In genomic region chr19:6267306-6268169, GRCm38 (mm10) we compare ENCODE assay signal across 8 mouse cellular contexts. TPM values are rescaled to one million over a fixed set of nuclear protein-coding genes. Genes with fewer than 3 reads are reported as not detected.
DNase-seq lines count a peak whose midpoint lies in the region; ATAC-seq and TF ChIP-seq lines count a peak whose summit lies in the region.
"Had no signal": no experiment of that assay in that cellular context is flagged by ENCODE, and none has a peak within 500 bp of the region (broad histone marks: within the 10 kb centered on the region; RNA-seq: fewer than 3 reads in every experiment).

No protein-coding gene starts in this region.

- 51% methylated on average over 11 of the region's 11 CpGs for WGBS in intestine, embryonic 15.5 days

- 0 out of 2 replicates have a peak overlapping the region, but pooled peaks have one; percentile 11 for H3K4me2 ChIP-seq in intestine, embryonic 15.5 days (replicated peaks)
- H3K4me2 ChIP-seq in myocyte (ENCODE audit: low read depth) = peak overlapping the region; percentile 58

- no peaks in the 10 kb centered on the region for H3K79me2 ChIP-seq in myocyte (ENCODE audit: control insufficient read depth, insufficient read depth)

- H3K36me3 ChIP-seq in intestine, embryonic 15.5 days = no peaks in the 10 kb centered on the region
- no peaks in the 10 kb centered on the region for H3K36me3 ChIP-seq in myocyte (ENCODE audit: control insufficient read depth, insufficient read depth)

- intact Hi-C loops in left cerebral cortex, postnatal 4 days (cut with DNase I) = loop anchor here (5.0 kb wide), 1 partner anchor 65 kb away; the partner anchor contains the start of gene Men1
- intact Hi-C loops in left cerebral cortex, postnatal 36 days (cut with DNase I) = loop anchor here (1.0 kb wide), 1 partner anchor 38 kb away; no protein-coding TSS in a partner anchor

- H3K4me1 ChIP-seq in intestine, embryonic 15.5 days (replicated peaks) = peaks cover 19% of the 10 kb centered on the region

- H3K4me3 ChIP-seq in intestine, embryonic 15.5 days (replicated peaks) = no peak overlapping the region
- no peak overlapping the region for H3K4me3 ChIP-seq in myocyte

- H3ac ChIP-seq in myocyte (ENCODE audit: control insufficient read depth, insufficient read length) = no peak overlapping the region

- no peak overlapping the region for H3K9ac ChIP-seq in intestine, embryonic 15.5 days

- no peak for ATAC-seq in intestine, embryonic 15.5 days

- no peaks in the 10 kb centered on the region for H3K9me3 ChIP-seq in intestine, embryonic 15.5 days

- peak; percentile 83 for DNase-seq in left cerebral cortex, postnatal 4 days
- no peak for DNase-seq in left cerebral cortex, adult 11 months (ENCODE audit: low spot score)
- DNase-seq in cerebellum, adult 9-10 months = peak; percentile 97
- no peak for DNase-seq in left cerebral cortex, adult 18-20 months (ENCODE audit: low spot score in 2 of 2)
- no peak for DNase-seq in left cerebral cortex, postnatal 36 days (ENCODE audit: low spot score in 2 of 2)

- peak overlapping the region; percentile 28; the same call in 1 of the 2 replicates for H3K27ac ChIP-seq in intestine, embryonic 15.5 days

- TF ChIP-seq POLR2A in myocyte (IDR thresholded peaks at IDR 0.05; ENCODE audit: insufficient read length, low read depth) = no peak

- no peaks in the 10 kb centered on the region for H3K27me3 ChIP-seq in intestine, embryonic 15.5 days (replicated peaks)
- no peaks in the 10 kb centered on the region for H3K27me3 ChIP-seq in myocyte (ENCODE audit: control insufficient read depth, insufficient read depth, insufficient read length)

TF ChIP-seq in myocyte, 11 proteins besides CTCF, POLR2A, EP300 and RAD21:
- no peak for TF ChIP-seq SRF (IDR thresholded peaks at IDR 0.05; ENCODE audit: control insufficient read depth, insufficient read length, low read depth)
- no peak for TF ChIP-seq CEBPB (IDR thresholded peaks at IDR 0.05; ENCODE audit: insufficient read depth, poor library complexity, severe bottlenecking)
- TF ChIP-seq MYOG (IDR thresholded peaks at IDR 0.05; ENCODE audit: control insufficient read depth in 1 of 3, insufficient read depth in 1 of 3, insufficient read length in 2 of 3, low read depth in 2 of 3) = no peak
TF ChIP-seq in myocyte: peak in this region for 0.

RNA-seq across cellular contexts. Expression of gene Ehd1, which starts 9.0 kb away (rescaled TPM):
- total RNA-seq in left cerebral cortex, postnatal 4 days (2021) = 10 to 100 TPM; 87.1 to 87.7 TPM
- polyA plus RNA-seq in intestine, embryonic 15.5 days (2015; fragmentation: Nextera tagmentation; extraction: Ambion mirVana) = 88.8 and 115 TPM in 2 replicates
- polyA plus RNA-seq in myocyte (2012; fragmentation: generic; extraction: Trizol) = 433 TPM
- 10 to 100 TPM; 36.8 to 39.0 TPM for total RNA-seq in left cerebral cortex, adult 18-20 months (2021)
- total RNA-seq in left cerebral cortex, postnatal 36 days (2021) = 10 to 100 TPM; 38.2 to 42.2 TPM

RNA-seq across cellular contexts. Expression of gene Atg2a, which starts 26.1 kb away (rescaled TPM):
- 10 to 100 TPM; 29.3 to 29.7 TPM for total RNA-seq in left cerebral cortex, postnatal 4 days (2021)
- 6.9 and 8.7 TPM in 2 replicates for polyA plus RNA-seq in intestine, embryonic 15.5 days (2015; fragmentation: Nextera tagmentation; extraction: Ambion mirVana)
- 15.2 TPM for polyA plus RNA-seq in myocyte (2012; fragmentation: generic; extraction: Trizol)
- total RNA-seq in left cerebral cortex, adult 18-20 months (2021) = 10 to 100 TPM; 31.5 to 33.9 TPM
- 10 to 100 TPM; 32.3 to 39.4 TPM for total RNA-seq in left cerebral cortex, postnatal 36 days (2021)

RNA-seq across cellular contexts. Expression of gene Ppp2r5b, which starts 31.9 kb away (rescaled TPM):
- 100 to 1,000 TPM; 189 to 193 TPM for total RNA-seq in left cerebral cortex, postnatal 4 days (2021)
- 21.2 and 22.3 TPM in 2 replicates for polyA plus RNA-seq in intestine, embryonic 15.5 days (2015; fragmentation: Nextera tagmentation; extraction: Ambion mirVana)
- polyA plus RNA-seq in myocyte (2012; fragmentation: generic; extraction: Trizol) = 51.4 TPM
- total RNA-seq in left cerebral cortex, adult 18-20 months (2021) = 100 to 1,000 TPM; 152 to 158 TPM
- total RNA-seq in left cerebral cortex, postnatal 36 days (2021) = 100 to 1,000 TPM; 160 to 173 TPM

RNA-seq across cellular contexts. Expression of gene Cdc42bpg, which starts 38.7 kb away (rescaled TPM):
- 1 to 10 TPM; 5.0 to 5.7 TPM for total RNA-seq in left cerebral cortex, postnatal 4 days (2021)
- polyA plus RNA-seq in intestine, embryonic 15.5 days (2015; fragmentation: Nextera tagmentation; extraction: Ambion mirVana) = 1.0 and 1.4 TPM in 2 replicates
- polyA plus RNA-seq in myocyte (2012; fragmentation: generic; extraction: Trizol) = 10.0 TPM
- total RNA-seq in left cerebral cortex, adult 18-20 months (2021) = 1 to 10 TPM; 4.2 to 4.8 TPM
- total RNA-seq in left cerebral cortex, postnatal 36 days (2021) = 1 to 10 TPM; 3.3 to 3.4 TPM

RNA-seq across cellular contexts. Expression of gene Gpha2, which starts 41.4 kb away (rescaled TPM):
- not detected for total RNA-seq in left cerebral cortex, postnatal 4 days (2021)
- polyA plus RNA-seq in intestine, embryonic 15.5 days (2015; fragmentation: Nextera tagmentation; extraction: Ambion mirVana) = 0.39 and 0.41 TPM in 2 replicates
- polyA plus RNA-seq in myocyte (2012; fragmentation: generic; extraction: Trizol) = 0.40 TPM
- not detected for total RNA-seq in left cerebral cortex, adult 18-20 months (2021)
- total RNA-seq in left cerebral cortex, postnatal 36 days (2021) = not detected
- total RNA-seq: megakaryocyte-erythroid progenitor cell, adult 5-6 weeks had no signal

Comparison
In these comparisons a context has a peak if more than half of its experiments do, and no peak if none do; other contexts are left out.
1. DNase-seq: peak in left cerebral cortex, postnatal 4 days (single experiment) and cerebellum, adult 9-10 months (single experiment); none in left cerebral cortex, adult 11 months (single experiment), left cerebral cortex, adult 18-20 months (0 of 2) and left cerebral cortex, postnatal 36 days (0 of 2).